In the genomic region with DNA sequence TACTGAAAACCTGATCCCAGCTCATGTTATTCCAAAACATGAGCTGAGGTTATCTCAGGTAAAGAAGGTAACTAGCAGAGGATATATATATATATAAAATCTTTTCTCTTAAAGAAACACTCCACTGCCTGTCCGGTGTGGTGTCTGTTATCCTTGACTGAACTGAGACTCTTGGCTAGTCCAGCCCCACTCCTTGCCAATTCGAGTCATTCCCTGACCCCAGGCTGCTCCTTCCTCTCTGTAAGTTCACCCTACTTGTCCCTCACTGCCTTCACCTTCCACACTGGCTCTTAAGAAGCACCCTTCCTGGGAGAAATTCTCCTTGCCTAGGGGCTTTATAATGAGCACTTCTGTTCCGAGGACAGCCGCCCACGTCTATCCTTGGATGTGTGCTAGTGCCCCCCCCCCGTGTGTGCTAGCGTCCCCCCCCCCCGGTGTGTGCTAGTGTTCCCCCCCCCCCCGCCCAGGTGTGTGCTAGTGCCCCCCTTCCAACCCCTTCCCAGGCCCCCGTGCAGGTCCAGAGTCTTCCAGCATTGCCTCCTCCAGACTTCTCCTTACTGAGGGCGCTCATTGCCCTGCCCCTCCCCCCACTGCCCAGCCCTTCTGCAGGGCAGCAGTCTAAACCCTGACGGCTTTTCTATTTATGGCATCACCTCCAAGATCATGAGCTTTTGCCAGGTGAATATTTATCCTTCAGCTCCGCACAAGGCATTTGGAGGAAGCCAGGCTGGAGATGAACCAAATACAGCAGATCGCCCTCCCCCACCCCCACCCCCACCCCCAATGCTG, we compare ENCODE assay signal across 8 mouse cellular contexts.
DNase-seq lines count a peak whose midpoint lies in the region; ATAC-seq and TF ChIP-seq lines count a peak whose summit lies in the region.

No protein-coding gene starts in this region.

- H3K4me2 ChIP-seq in lung, postnatal 0 days (replicated peaks; ENCODE audit: low read depth, low read length): no peak overlapping the region
- H3K4me2 ChIP-seq in hindbrain, embryonic 14.5 days (replicated peaks): no peak overlapping the region

- no peaks in the 10 kb centered on the region for H3K27me3 ChIP-seq in lung, postnatal 0 days (replicated peaks; ENCODE audit: insufficient read depth, low read length)
- no peaks in the 10 kb centered on the region for H3K27me3 ChIP-seq in hindbrain, embryonic 14.5 days (ENCODE audit: control insufficient read depth, insufficient read depth, low read length)

- no peak overlapping the region for H3K27ac ChIP-seq in lung, postnatal 0 days (ENCODE audit: low read length)
- no peak overlapping the region for H3K27ac ChIP-seq in hindbrain, embryonic 14.5 days

- peak; percentile 28 for ATAC-seq in lung, postnatal 0 days
- ATAC-seq in hindbrain, embryonic 14.5 days (ENCODE audit: low FRiP score): 0 out of 2 replicates have a peak, but pooled peaks have one; percentile 59

- WGBS in lung, postnatal 0 days: 24% methylated on average over 10 of the region's 14 CpGs
- WGBS in hindbrain, embryonic 14.5 days: 38% methylated on average over 9 of the region's 14 CpGs

- H3K4me3 ChIP-seq in lung, postnatal 0 days (ENCODE audit: low read depth, low read length): no peak overlapping the region
- no peak overlapping the region for H3K4me3 ChIP-seq in hindbrain, embryonic 14.5 days (replicated peaks; ENCODE audit: low read length)

- TF ChIP-seq EP300 in lung, postnatal 0 days (IDR thresholded peaks at IDR 0.05): no peak

- H3K36me3 ChIP-seq in lung, postnatal 0 days (ENCODE audit: insufficient read depth, low read length): no peaks in the 10 kb centered on the region
- H3K36me3 ChIP-seq in hindbrain, embryonic 14.5 days (replicated peaks; ENCODE audit: control insufficient read depth, insufficient read depth): no peaks in the 10 kb centered on the region

- DNase-seq in lung, postnatal 0 days (ENCODE audit: low spot score): peak; percentile 47
- no peak for DNase-seq in lung, adult 18-20 months
- DNase-seq in gastrocnemius, adult 8-10 months (ENCODE audit: low spot score in 2 of 2): peak; percentile 49 to 76
- no peak for DNase-seq in hindbrain, embryonic 14.5 days (ENCODE audit: low spot score)
- peak; percentile 25 for DNase-seq in lung, postnatal 36 days
- DNase-seq in T-cell, adult 2 months (ENCODE audit: low spot score): no peak
- no peak for DNase-seq in Muller cell, postnatal 12 days (ENCODE audit: inconsistent ontology term)
- no peak for DNase-seq in cerebellum, adult 11 months

- H3K4me1 ChIP-seq in lung, postnatal 0 days (ENCODE audit: insufficient read depth, low read depth, low read length): no peaks in the 10 kb centered on the region
- H3K4me1 ChIP-seq in hindbrain, embryonic 14.5 days (replicated peaks; ENCODE audit: control insufficient read depth, insufficient read depth, low read length): peaks cover 15% of the 10 kb centered on the region; the same call in 1 of the 2 replicates

- no peaks in the 10 kb centered on the region for H3K9me3 ChIP-seq in lung, postnatal 0 days (ENCODE audit: low read length)
- H3K9me3 ChIP-seq in hindbrain, embryonic 14.5 days (ENCODE audit: control insufficient read depth, low read length): no peaks in the 10 kb centered on the region

- no peak for TF ChIP-seq CTCF in lung, postnatal 0 days (IDR thresholded peaks at IDR 0.05)

- H3K9ac ChIP-seq in lung, postnatal 0 days (replicated peaks; ENCODE audit: low read depth): no peak overlapping the region
- H3K9ac ChIP-seq in hindbrain, embryonic 14.5 days: no peak overlapping the region

Comparison
In these comparisons a context has a peak if more than half of its experiments do, and no peak if none do; other contexts are left out.
1. DNase-seq: peak in lung, postnatal 0 days (single experiment), gastrocnemius, adult 8-10 months (2 of 2) and lung, postnatal 36 days (single experiment); none in lung, adult 18-20 months (0 of 2), hindbrain, embryonic 14.5 days (single experiment), T-cell, adult 2 months (single experiment), Muller cell, postnatal 12 days (single experiment) and cerebellum, adult 11 months (single experiment).